Comparison of ENCODE assay signal across 12 mouse cellular contexts in genomic region chr10:8883686-8884085, GRCm38 (mm10). TPM values are rescaled to one million over a fixed set of nuclear protein-coding genes. Genes with fewer than 3 reads are reported as not detected.
DNase-seq lines count a peak whose midpoint lies in the region; ATAC-seq and TF ChIP-seq lines count a peak whose summit lies in the region.
"Had no signal": no experiment of that assay in that cellular context is flagged by ENCODE, and none has a peak within 500 bp of the region (broad histone marks: within the 10 kb centered on the region; RNA-seq: fewer than 3 reads in every experiment).

No protein-coding gene starts in this region.

- peak overlapping the region; percentile 58 for H3K4me2 ChIP-seq in heart, embryonic 11.5 days
- peak overlapping the region; percentile 47 for H3K4me2 ChIP-seq in liver, embryonic 13.5 days

- H3K36me3 ChIP-seq in heart, embryonic 11.5 days (ENCODE audit: control insufficient read depth, insufficient read depth, low read length), result no peaks in the 10 kb centered on the region
- H3K36me3 ChIP-seq in ES-E14 (ENCODE audit: control insufficient read depth, insufficient read depth, low read length, poor library complexity, severe bottlenecking), result peaks cover 2% of the 10 kb centered on the region; the same call in 1 of the 2 replicates
- peaks cover 11% of the 10 kb centered on the region; the same call in 1 of the 2 replicates for H3K36me3 ChIP-seq in hindbrain, embryonic 10.5 days
- no peaks in the 10 kb centered on the region for H3K36me3 ChIP-seq in liver, embryonic 13.5 days

- intact Hi-C loops in heart, postnatal 36 days (cut with DNase I), result loop anchor here (2.0 to 10.0 kb wide), 2 partner anchors 17 to 49 kb away; no protein-coding TSS in a partner anchor

- no peaks in the 10 kb centered on the region for H3K27me3 ChIP-seq in heart, embryonic 11.5 days (ENCODE audit: control insufficient read depth, insufficient read depth, low read length)
- H3K27me3 ChIP-seq in hindbrain, embryonic 10.5 days (ENCODE audit: insufficient read depth, poor library complexity, severe bottlenecking), result peaks cover 12% of the 10 kb centered on the region; the same call in 1 of the 2 replicates
- H3K27me3 ChIP-seq in liver, embryonic 13.5 days, result peaks cover 40% of the 10 kb centered on the region

- H3K4me3 ChIP-seq in heart, embryonic 11.5 days (ENCODE audit: low read depth, low read length), result peak overlapping the region; percentile 27
- H3K4me3 ChIP-seq in ES-E14 (ENCODE audit: insufficient read depth in 1 of 2, low read depth in 1 of 2, low read length in 2 of 2, poor library complexity in 1 of 2, severe bottlenecking in 1 of 2), result peak overlapping the region in 1 of 2 experiments; percentile 49; a peak in 2 of 4 replicates
- H3K4me3 ChIP-seq in hindbrain, embryonic 10.5 days, result peak overlapping the region; percentile 80; the same call in 1 of the 2 replicates
- peak overlapping the region; percentile 23; the same call in 1 of the 2 replicates for H3K4me3 ChIP-seq in liver, embryonic 13.5 days (replicated peaks)

- DNase-seq in heart, postnatal 36 days, result no peak
- DNase-seq in ES-E14 (ENCODE audit: low read depth, low spot score), result no peak
- DNase-seq in hindbrain, embryonic 10.5 days (ENCODE audit: low spot score), result no peak
- no peak for DNase-seq in liver, embryonic 13.5 days
- no peak for DNase-seq in testis, postnatal 14 days (ENCODE audit: low spot score)
- DNase-seq in urinary bladder, postnatal 4 days (ENCODE audit: low spot score in 2 of 2), result no peak
- DNase-seq: adrenal gland, postnatal 14 days; layer of hippocampus, adult 9-11 months; right cerebral cortex, postnatal 14 days had no signal

- 0 out of 2 replicates have a peak overlapping the region, but pooled peaks have one; percentile 43 for H3K9ac ChIP-seq in heart, embryonic 11.5 days (ENCODE audit: low read depth, low read length)
- H3K9ac ChIP-seq in ES-E14 (ENCODE audit: insufficient read depth, low read depth, low read length, poor library complexity, severe bottlenecking), result no peak overlapping the region
- no peak overlapping the region for H3K9ac ChIP-seq in liver, embryonic 13.5 days

- peaks cover 24% of the 10 kb centered on the region for H3K4me1 ChIP-seq in heart, embryonic 11.5 days (ENCODE audit: control insufficient read depth, insufficient read depth, low read length)
- H3K4me1 ChIP-seq in ES-E14 (ENCODE audit: control insufficient read depth in 2 of 2, insufficient read depth in 2 of 2, low read length in 2 of 2, poor library complexity in 1 of 2), result peaks cover 23 to 24% of the 10 kb centered on the region in 2 experiments
- peaks cover 63% of the 10 kb centered on the region for H3K4me1 ChIP-seq in hindbrain, embryonic 10.5 days (replicated peaks)
- H3K4me1 ChIP-seq in liver, embryonic 13.5 days (replicated peaks), result peaks cover 28% of the 10 kb centered on the region

- 4% methylated on average over 4 of the region's 4 CpGs for WGBS in heart, embryonic 11.5 days (ENCODE audit: insufficient replicate concordance)
- WGBS in hindbrain, embryonic 10.5 days, result 18% methylated on average over 4 of the region's 4 CpGs
- WGBS in liver, embryonic 13.5 days (ENCODE audit: insufficient replicate concordance), result 9% methylated on average over 4 of the region's 4 CpGs

- no peak overlapping the region for H3K27ac ChIP-seq in heart, embryonic 11.5 days (ENCODE audit: low read depth, low read length)
- H3K27ac ChIP-seq in ES-E14 (ENCODE audit: insufficient read depth, low read depth, low read length, poor library complexity, severe bottlenecking), result peak overlapping the region; percentile 38; the same call in 1 of the 2 replicates
- no peak overlapping the region; the same call in 1 of the 2 replicates for H3K27ac ChIP-seq in hindbrain, embryonic 10.5 days
- H3K27ac ChIP-seq in liver, embryonic 13.5 days, result no peak overlapping the region

- no peaks in the 10 kb centered on the region for H3K9me3 ChIP-seq in heart, embryonic 11.5 days (replicated peaks; ENCODE audit: control insufficient read depth, low read length)
- H3K9me3 ChIP-seq in ES-E14 (ENCODE audit: control insufficient read depth, insufficient read depth, low read depth, low read length), result no peaks in the 10 kb centered on the region
- H3K9me3 ChIP-seq in hindbrain, embryonic 10.5 days, result no peaks in the 10 kb centered on the region
- no peaks in the 10 kb centered on the region for H3K9me3 ChIP-seq in liver, embryonic 13.5 days (replicated peaks)

- ATAC-seq in heart, embryonic 11.5 days (replicated peaks; ENCODE audit: insufficient number of reproducible peaks, low FRiP score, low TSS enrichment), result no peak
- ATAC-seq in liver, embryonic 13.5 days (ENCODE audit: low read depth), result no peak
- no peak for ATAC-seq in cerebellum, adult (ENCODE audit: insufficient number of reproducible peaks, low FRiP score, low TSS enrichment)
- ATAC-seq: CD4-positive, CD25-positive, alpha-beta regulatory T cell, adult 4 months had no signal

- in situ Hi-C loops in ES-E14 (cut with MboI; ENCODE audit: low sequenced_read_pairs in 2 of 2, unreplicated experiment in 2 of 2), result no loop called here

TF ChIP-seq in ES-E14, 5 proteins besides CTCF, POLR2A, EP300 and RAD21:
- TF ChIP-seq CHD2 (IDR thresholded peaks at IDR 0.05; ENCODE audit: low read depth, low read length) (no peak), MAFK (IDR thresholded peaks at IDR 0.05; ENCODE audit: insufficient read depth, low read depth, low read length) (0 out of 2 replicates have a peak, but pooled peaks have one; percentile 32)

RNA-seq across cellular contexts. Expression of gene Sash1, which starts 2.2 kb away (rescaled TPM):
- 2.2 and 3.6 TPM in 2 replicates for polyA plus RNA-seq in heart, embryonic 11.5 days (2014; fragmentation: Nextera tagmentation; extraction: Ambion mirVana)
- total RNA-seq in heart, postnatal 36 days (2021), result 10 to 100 TPM; 26.6 to 29.8 TPM
- 16.8 and 23.7 TPM in 2 replicates for total RNA-seq in ES-E14 (2012; rRNA removed)
- polyA plus RNA-seq in hindbrain, embryonic 10.5 days (2016; fragmentation: Nextera tagmentation; extraction: Ambion mirVana), result 3.5 and 3.9 TPM in 2 replicates
- 0.51 and 0.77 TPM in 2 replicates for polyA plus RNA-seq in liver, embryonic 13.5 days (2015; fragmentation: Nextera tagmentation; extraction: Ambion mirVana)
- polyA plus RNA-seq: CD4-positive, CD25-positive, alpha-beta regulatory T cell, adult 4 months had no signal
